Mouse (Mus musculus): ENCODE data around the gene Olfr1364. TPM values are rescaled to one million over a fixed set of nuclear protein-coding genes. Genes with fewer than 3 reads are reported as not detected.

Gene Olfr1364
- polyA plus RNA-seq, 1 experiment from 2014 or later = not detected

Other genes starting within 250 kb of the Olfr1364 start
- not detected in 2 replicates for gene Olfr1367, start 234.8 kb downstream of the Olfr1364 start, polyA plus RNA-seq (2014; fragmentation: Nextera tagmentation; extraction: Ambion mirVana)
- 11.6 and 12.5 TPM in 2 replicates for gene Zscan12, start 218.9 kb downstream of the Olfr1364 start, polyA plus RNA-seq (2014; fragmentation: Nextera tagmentation; extraction: Ambion mirVana)
- 55.8 and 59.7 TPM in 2 replicates for gene Zkscan3, start 179.0 kb downstream of the Olfr1364 start, polyA plus RNA-seq (2014; fragmentation: Nextera tagmentation; extraction: Ambion mirVana)
- 3.3 and 3.7 TPM in 2 replicates for gene Pgbd1, start 140.7 kb downstream of the Olfr1364 start, polyA plus RNA-seq (2014; fragmentation: Nextera tagmentation; extraction: Ambion mirVana)
- 14.1 and 17.4 TPM in 2 replicates for gene Zscan26, start 128.0 kb downstream of the Olfr1364 start, polyA plus RNA-seq (2014; fragmentation: Nextera tagmentation; extraction: Ambion mirVana)
- gene Nkapl, start 113.2 kb downstream of the Olfr1364 start, polyA plus RNA-seq (2014; fragmentation: Nextera tagmentation; extraction: Ambion mirVana) = 3.0 and 3.7 TPM in 2 replicates
- 8.9 and 9.9 TPM in 2 replicates for gene Zkscan4, start 102.9 kb downstream of the Olfr1364 start, polyA plus RNA-seq (2014; fragmentation: Nextera tagmentation; extraction: Ambion mirVana)
- not detected in 2 replicates for gene Gm10065, start 102.3 kb downstream of the Olfr1364 start, polyA plus RNA-seq (2014; fragmentation: Nextera tagmentation; extraction: Ambion mirVana)
- gene AK157302, start 86.5 kb downstream of the Olfr1364 start, polyA plus RNA-seq (2014; fragmentation: Nextera tagmentation; extraction: Ambion mirVana) = 0.25 and 0.42 TPM in 2 replicates
- 5.4 and 6.6 TPM in 2 replicates for gene Gm11273, start 80.3 kb downstream of the Olfr1364 start, polyA plus RNA-seq (2014; fragmentation: Nextera tagmentation; extraction: Ambion mirVana)
- gene Zkscan8, start 50.6 kb downstream of the Olfr1364 start, polyA plus RNA-seq (2014; fragmentation: Nextera tagmentation; extraction: Ambion mirVana) = 7.4 and 8.0 TPM in 2 replicates
- 0.08 and 0.21 TPM in 2 replicates for gene Olfr1366, start 39.0 kb downstream of the Olfr1364 start, polyA plus RNA-seq (2014; fragmentation: Nextera tagmentation; extraction: Ambion mirVana)
- 0.04 TPM in 1 of 2 replicates, not detected in the other for gene Olfr1535, start 21.9 kb downstream of the Olfr1364 start, polyA plus RNA-seq (2014; fragmentation: Nextera tagmentation; extraction: Ambion mirVana)
- not detected in 2 replicates for gene Olfr1362, start 32.3 kb upstream of the Olfr1364 start, polyA plus RNA-seq (2014; fragmentation: Nextera tagmentation; extraction: Ambion mirVana)
- gene Olfr11, start 60.8 kb upstream of the Olfr1364 start, polyA plus RNA-seq (2014; fragmentation: Nextera tagmentation; extraction: Ambion mirVana) = not detected in 2 replicates
- not detected in 2 replicates for gene Olfr1361, start 81.6 kb upstream of the Olfr1364 start, polyA plus RNA-seq (2014; fragmentation: Nextera tagmentation; extraction: Ambion mirVana)
- not detected in 2 replicates for gene Olfr1360, start 95.6 kb upstream of the Olfr1364 start, polyA plus RNA-seq (2014; fragmentation: Nextera tagmentation; extraction: Ambion mirVana)
- not detected in 2 replicates for gene Olfr1359, start 116.4 kb upstream of the Olfr1364 start, polyA plus RNA-seq (2014; fragmentation: Nextera tagmentation; extraction: Ambion mirVana)
- not detected in 2 replicates for gene Hist1h2bl, start 134.4 kb upstream of the Olfr1364 start, polyA plus RNA-seq (2014; fragmentation: Nextera tagmentation; extraction: Ambion mirVana)
- 5.4 and 7.5 TPM in 2 replicates for gene Hist1h2ai, start 134.7 kb upstream of the Olfr1364 start, polyA plus RNA-seq (2014; fragmentation: Nextera tagmentation; extraction: Ambion mirVana)
- gene Hist1h3h, start 135.9 kb upstream of the Olfr1364 start, polyA plus RNA-seq (2014; fragmentation: Nextera tagmentation; extraction: Ambion mirVana) = 2.4 and 3.2 TPM in 2 replicates
- 1.4 TPM in 2 replicates for gene Hist1h2bm, start 140.3 kb upstream of the Olfr1364 start, polyA plus RNA-seq (2014; fragmentation: Nextera tagmentation; extraction: Ambion mirVana)
- gene Hist1h4j, start 153.3 kb upstream of the Olfr1364 start, polyA plus RNA-seq (2014; fragmentation: Nextera tagmentation; extraction: Ambion mirVana) = 0.33 and 0.64 TPM in 2 replicates
- 2.0 and 2.7 TPM in 2 replicates for gene Hist1h4k, start 168.7 kb upstream of the Olfr1364 start, polyA plus RNA-seq (2014; fragmentation: Nextera tagmentation; extraction: Ambion mirVana)
- gene Hist1h2ak, start 172.1 kb upstream of the Olfr1364 start, polyA plus RNA-seq (2014; fragmentation: Nextera tagmentation; extraction: Ambion mirVana) = 2.4 and 3.4 TPM in 2 replicates
- not detected in 2 replicates for gene Hist1h2bn, start 172.4 kb upstream of the Olfr1364 start, polyA plus RNA-seq (2014; fragmentation: Nextera tagmentation; extraction: Ambion mirVana)
- gene Hist1h1b, start 198.9 kb upstream of the Olfr1364 start, polyA plus RNA-seq (2014; fragmentation: Nextera tagmentation; extraction: Ambion mirVana) = 1.6 and 1.7 TPM in 2 replicates
- gene Hist1h3i, start 201.6 kb upstream of the Olfr1364 start, polyA plus RNA-seq (2014; fragmentation: Nextera tagmentation; extraction: Ambion mirVana) = 37.4 and 39.0 TPM in 2 replicates
- gene Hist1h2an, start 205.5 kb upstream of the Olfr1364 start, polyA plus RNA-seq (2014; fragmentation: Nextera tagmentation; extraction: Ambion mirVana) = 1.3 TPM in 1 of 2 replicates, not detected in the other
- 0.82 and 1.1 TPM in 2 replicates for gene Hist1h2bp, start 205.7 kb upstream of the Olfr1364 start, polyA plus RNA-seq (2014; fragmentation: Nextera tagmentation; extraction: Ambion mirVana)
- gene Hist1h2bq, start 228.4 kb upstream of the Olfr1364 start, polyA plus RNA-seq (2014; fragmentation: Nextera tagmentation; extraction: Ambion mirVana) = 3.5 and 3.6 TPM in 2 replicates
- gene Hist1h2ao, start 228.7 kb upstream of the Olfr1364 start, polyA plus RNA-seq (2014; fragmentation: Nextera tagmentation; extraction: Ambion mirVana) = not detected in 2 replicates
- gene Hist1h4m, start 230.0 kb upstream of the Olfr1364 start, polyA plus RNA-seq (2014; fragmentation: Nextera tagmentation; extraction: Ambion mirVana) = not detected in 2 replicates